Mouse (Mus musculus) thymus, adult 2 months (tissue): Measurements from ENCODE around the gene Olfr1133. TPM values are rescaled to one million over a fixed set of nuclear protein-coding genes. Genes with fewer than 3 reads are reported as not detected.
"Not testable (repeated sequence)": the region's sequence is repeated elsewhere in the genome, so short reads cannot be mapped to it uniquely, and the experiment has no call there.

Experiments used
- DNase-seq: peaks from one replicate; pipeline ENCODE4 v3.0.0; 2021
- H3K27ac ChIP-seq: fragments of 200-500 bp; 2 replicates; pipeline ENCODE4 v1.5.1; 2012; ENCODE audit warnings: low read length, control low read depth; ENCODE audit not compliant: control insufficient read depth, insufficient read depth
- H3K27me3 ChIP-seq: fragments of 200-500 bp; 2 replicates; pipeline ENCODE4 v1.6.1; 2012; ENCODE audit warnings: mild to moderate bottlenecking, low read length, moderate library complexity, mixed read lengths; ENCODE audit not compliant: control insufficient read depth, insufficient read depth
- H3K36me3 ChIP-seq: fragments of 200-500 bp; 2 replicates; pipeline ENCODE4 v1.6.1; 2012; ENCODE audit warnings: mild to moderate bottlenecking, low read length, moderate library complexity; ENCODE audit not compliant: control insufficient read depth, insufficient read depth
- H3K4me1 ChIP-seq: fragments of 200-500 bp; replicated peaks from 2 replicates; pipeline ENCODE4 v1.6.1; 2012; ENCODE audit warnings: low read length; ENCODE audit not compliant: control insufficient read depth, insufficient read depth
- H3K4me3 ChIP-seq: fragments of 200-500 bp; 2 replicates; pipeline ENCODE4 v1.5.1; 2012; ENCODE audit warnings: mild to moderate bottlenecking, low read length, control low read depth, moderate library complexity; ENCODE audit not compliant: control insufficient read depth, insufficient read depth
- CTCF ChIP-seq: fragments of 200-500 bp; IDR thresholded peaks from 2 replicates; pipeline ENCODE4 v1.5.1; 2012; ENCODE audit warnings: mild to moderate bottlenecking, control low read depth, low read length, moderate library complexity, borderline replicate concordance; ENCODE audit not compliant: control insufficient read depth, poor library complexity, insufficient read depth; ENCODE audit errors: extremely low read depth
- POLR2A ChIP-seq: fragments of 200-500 bp; IDR thresholded peaks from 2 replicates; pipeline ENCODE4 v1.6.1; 2012; ENCODE audit warnings: mild to moderate bottlenecking, low read length, control low read depth, moderate library complexity; ENCODE audit not compliant: control insufficient read depth, poor library complexity, insufficient read depth; ENCODE audit errors: extremely low read depth
- WGBS: fragments of 180-500 bp; shearing (Covaris S2); methylation state at CpG from one replicate; pipeline ENCODE4 v1.1.7; 2018; 5-methylcytosine and 5-hydroxymethylcytosine counted together
- polyA plus RNA-seq: library from polyadenylated mRNA; depleted of rRNA; stranded (reverse); fragments of >200 nt; gene quantifications from 2 replicates; pipeline ENCODE4 v1.2.3, GENCODE M21; 2012; rRNA removed

The Olfr1133 gene
- not detected in 2 replicates for polyA plus RNA-seq

DNA sequence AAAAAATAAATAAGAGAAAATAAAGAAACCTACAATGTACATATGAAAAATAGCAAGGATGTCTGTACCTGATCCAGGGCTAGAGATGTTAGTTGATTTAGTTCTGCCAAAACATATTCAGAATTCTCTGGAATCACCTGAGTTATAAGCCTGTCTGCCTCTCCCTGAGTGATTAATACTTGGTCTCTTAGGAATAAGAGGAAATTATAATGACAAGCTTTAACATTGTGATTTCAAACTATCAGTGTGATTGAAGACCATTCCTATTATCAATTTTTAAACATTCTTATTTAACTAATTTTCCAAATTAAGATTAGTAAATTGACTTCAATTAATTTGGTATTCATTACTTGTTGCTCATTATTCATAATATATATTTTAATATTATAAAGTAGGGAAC lies at the start of gene Olfr1133:
TSS of gene Olfr1133 (minus strand) at position 101 of the 400 bp plus-strand sequence.
- TF ChIP-seq CTCF = no peak
- no peak for TF ChIP-seq POLR2A
- no peaks in the 10 kb centered on the region for H3K27me3 ChIP-seq

DNA sequence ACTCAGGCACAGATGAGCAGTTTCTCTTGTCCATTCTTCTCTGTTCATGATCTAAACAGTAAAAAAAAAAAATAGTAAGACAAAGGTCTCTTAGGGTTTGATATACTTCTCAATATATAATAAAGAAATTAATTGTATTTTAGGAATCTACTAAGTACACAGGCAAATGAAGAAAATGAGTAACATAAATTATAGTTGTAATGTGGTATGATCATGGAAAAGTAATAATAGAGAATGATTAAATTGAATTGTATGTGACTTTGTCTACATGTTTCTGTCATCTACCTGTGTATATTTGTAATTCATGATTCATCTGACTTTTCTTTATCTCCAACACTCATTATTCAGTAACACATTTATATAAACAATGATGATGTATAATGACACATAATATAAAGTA lies 46.7 kb upstream of the Olfr1133 start, which contains the start of gene Olfr1136:
TSS of gene Olfr1136 (minus strand) at position 101 of the 400 bp plus-strand sequence.
- no peak within 1 kb of the TSS for H3K27ac ChIP-seq
- no peaks in the 10 kb centered on the region for H3K27me3 ChIP-seq
- TF ChIP-seq CTCF (no peak), POLR2A (no peak)
- H3K36me3 ChIP-seq = no peaks in the 10 kb centered on the region
- no peak for DNase-seq
- H3K4me3 ChIP-seq = no peak within 1 kb of the TSS
- no peaks in the 10 kb centered on the region for H3K4me1 ChIP-seq

More for the DNA sequence above, at the start of gene Olfr1133:
- Histone ChIP-seq H3K27ac (no peak within 1 kb of the TSS), H3K4me1 (no peaks in the 10 kb centered on the region), H3K36me3 (no peaks in the 10 kb centered on the region), H3K4me3 (no peak within 1 kb of the TSS)
- no peak for DNase-seq

DNA sequence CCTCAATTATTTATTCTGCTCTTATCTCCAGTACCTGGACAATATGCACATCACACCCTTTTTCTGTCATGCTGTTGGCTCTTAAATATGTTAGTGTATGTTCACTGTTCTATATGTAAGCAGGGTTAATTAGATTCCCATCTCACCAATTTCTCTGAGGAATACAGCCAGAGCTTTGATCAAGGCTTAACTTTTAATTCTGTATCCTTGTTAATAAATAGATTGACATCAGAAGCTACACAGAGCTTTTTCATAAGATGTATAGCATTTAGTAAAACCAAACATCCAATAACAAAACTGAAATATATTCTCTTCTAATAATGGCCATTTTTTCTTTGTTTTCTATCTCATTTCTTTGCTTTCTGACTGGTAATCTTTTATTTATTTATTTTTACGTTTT lies 26.4 kb upstream of the Olfr1133 start, which contains the start of gene Olfr1135:
TSS of gene Olfr1135 (minus strand) at position 101 of the 400 bp plus-strand sequence.
- no peak for DNase-seq
- TF ChIP-seq CTCF (no peak), POLR2A (no peak)
- Histone ChIP-seq H3K36me3 (no peaks in the 10 kb centered on the region), H3K27me3 (no peaks in the 10 kb centered on the region), H3K27ac (no peak within 1 kb of the TSS), H3K4me3 (no peak within 1 kb of the TSS), H3K4me1 (no peaks in the 10 kb centered on the region)
- WGBS = 8% methylated on average over 1 of the region's 1 CpGs

GRCm38 (mm10) chr2:87658360-87658759 lies 11.2 kb upstream of the Olfr1133 start, which contains the start of gene Olfr1134:
TSS of gene Olfr1134 (minus strand) at chr2:87658460.
- DNase-seq = no peak
- Histone ChIP-seq H3K27ac (no peak within 1 kb of the TSS), H3K4me3 (no peak within 1 kb of the TSS), H3K4me1 (no peaks in the 10 kb centered on the region), H3K27me3 (no peaks in the 10 kb centered on the region), H3K36me3 (no peaks in the 10 kb centered on the region)
- WGBS = 88% methylated on average over 2 of the region's 2 CpGs
- no peak for TF ChIP-seq CTCF

DNA sequence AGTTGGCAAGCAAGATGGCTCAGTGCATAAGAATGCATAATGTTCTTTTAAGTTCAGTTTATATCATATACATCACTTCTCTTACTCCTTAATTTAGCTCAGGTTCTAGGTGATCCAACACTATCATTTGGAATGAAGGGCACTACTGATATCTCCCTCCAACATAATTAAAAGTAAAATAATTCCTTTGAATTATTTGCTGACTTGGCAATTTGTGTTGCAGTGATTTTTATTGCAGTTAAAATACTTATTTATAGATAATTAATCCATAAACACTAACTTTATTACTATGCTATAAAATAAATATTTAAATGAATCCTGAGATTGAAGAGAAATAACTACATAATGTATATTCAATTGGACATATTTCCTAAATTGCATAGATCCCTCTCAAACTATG lies 4.7 kb downstream of the Olfr1133 start:
- Histone ChIP-seq H3K4me3 (no peak overlapping the region), H3K36me3 (no peaks in the 10 kb centered on the region), H3K27me3 (no peaks in the 10 kb centered on the region), H3K27ac (no peak overlapping the region), H3K4me1 (no peaks in the 10 kb centered on the region)
- DNase-seq = no peak
- no peak for TF ChIP-seq POLR2A
- TF ChIP-seq CTCF = no peak

DNA sequence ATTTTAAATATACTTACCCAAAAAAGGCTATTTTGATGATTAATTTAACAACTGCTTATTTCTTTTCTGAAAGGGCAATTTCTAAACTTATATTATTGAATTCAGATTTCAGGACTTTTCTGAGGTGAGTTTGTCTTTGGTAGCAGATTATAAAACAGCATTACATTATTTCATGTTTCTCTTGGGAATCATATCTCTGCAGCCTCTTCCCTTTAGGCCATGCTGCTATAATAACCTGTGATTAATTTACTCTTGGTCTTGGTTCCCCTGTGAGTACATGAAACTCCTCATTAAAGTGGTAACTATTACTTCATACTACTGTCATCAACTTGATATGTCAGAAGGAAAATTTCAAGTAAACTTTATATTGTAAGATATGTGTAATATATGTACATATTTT lies 9.7 kb downstream of the Olfr1133 start, which contains the start of gene Olfr1132:
TSS of gene Olfr1132 (minus strand) at position 101 of the 400 bp plus-strand sequence.
- no peak for DNase-seq
- Histone ChIP-seq H3K27ac (no peak within 1 kb of the TSS), H3K4me3 (no peak within 1 kb of the TSS), H3K4me1 (no peaks in the 10 kb centered on the region), H3K27me3 (no peaks in the 10 kb centered on the region), H3K36me3 (no peaks in the 10 kb centered on the region)
- TF ChIP-seq CTCF (no peak), POLR2A (no peak)

- H3K27ac ChIP-seq = no peak within 1 kb of the TSS
- no peak for DNase-seq
- H3K4me1 ChIP-seq = no peaks in the 10 kb centered on the region
- no peaks in the 10 kb centered on the region for H3K27me3 ChIP-seq
- TF ChIP-seq POLR2A = no peak
- TF ChIP-seq CTCF = no peak
- no peaks in the 10 kb centered on the region for H3K36me3 ChIP-seq
- H3K4me3 ChIP-seq = no peak within 1 kb of the TSS
- 71% methylated on average over 3 of the region's 3 CpGs for WGBS
Measured at GRCm38 (mm10) chr2:87626804-87627203, 20.4 kb downstream of the Olfr1133 start, which contains the start of gene Olfr1131. TSS of gene Olfr1131 (plus strand) at chr2:87627104.

DNA sequence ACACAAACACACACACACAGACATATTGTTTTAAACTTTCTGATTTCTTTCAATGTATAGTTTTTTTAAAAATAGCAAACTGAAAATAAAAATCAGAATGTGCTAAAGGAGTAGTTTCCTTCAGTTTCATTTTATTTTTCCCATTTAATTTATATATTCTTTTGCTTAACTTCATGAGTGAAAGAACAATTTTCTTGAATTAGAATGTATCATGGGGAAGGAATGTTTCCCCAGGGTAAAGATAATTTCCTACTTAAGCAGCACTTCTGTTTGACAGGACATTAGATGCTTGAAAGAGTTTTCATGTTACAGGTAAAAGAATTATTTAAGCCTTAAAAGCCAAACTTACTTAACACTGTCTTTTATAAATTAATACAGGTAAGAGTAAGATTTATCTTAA lies 41.3 kb downstream of the Olfr1133 start, which contains the start of gene Olfr1130:
TSS of gene Olfr1130 (plus strand) at position 301 of the 400 bp plus-strand sequence.
- not testable (repeated sequence) for H3K27ac ChIP-seq, H3K4me1 ChIP-seq, H3K36me3 ChIP-seq, H3K27me3 ChIP-seq, H3K4me3 ChIP-seq, DNase-seq

Other genes starting within 250 kb of the Olfr1133 start
- not detected in 2 replicates for gene Olfr1123, start 230.7 kb downstream of the Olfr1133 start, polyA plus RNA-seq
- not detected in 2 replicates for gene Olfr1124, start 217.1 kb downstream of the Olfr1133 start, polyA plus RNA-seq
- gene Olfr1126, start 193.4 kb downstream of the Olfr1133 start, polyA plus RNA-seq = not detected in 2 replicates
- gene Pramel7, start 150.3 kb downstream of the Olfr1133 start, polyA plus RNA-seq = not detected in 2 replicates
- gene Pramel6, start 140.8 kb downstream of the Olfr1133 start, polyA plus RNA-seq = not detected in 2 replicates
- not detected in 2 replicates for gene Olfr153, start 115.6 kb downstream of the Olfr1133 start, polyA plus RNA-seq
- gene Olfr1128, start 101.8 kb downstream of the Olfr1133 start, polyA plus RNA-seq = not detected in 2 replicates
- not detected in 2 replicates for gene Olfr1129, start 73.5 kb downstream of the Olfr1133 start, polyA plus RNA-seq
- not detected in 2 replicates for gene Olfr1130, start 41.2 kb downstream of the Olfr1133 start, polyA plus RNA-seq
- gene Olfr1131, start 20.3 kb downstream of the Olfr1133 start, polyA plus RNA-seq = not detected in 2 replicates
- gene Olfr1132, start 9.8 kb downstream of the Olfr1133 start, polyA plus RNA-seq = not detected in 2 replicates
- not detected in 2 replicates for gene Olfr1134, start 11.1 kb upstream of the Olfr1133 start, polyA plus RNA-seq
- not detected in 2 replicates for gene Olfr1135, start 26.3 kb upstream of the Olfr1133 start, polyA plus RNA-seq
- 0.40 TPM in 1 of 2 replicates, not detected in the other for gene Olfr1136, start 46.6 kb upstream of the Olfr1133 start, polyA plus RNA-seq
- not detected in 2 replicates for gene Olfr1137, start 65.8 kb upstream of the Olfr1133 start, polyA plus RNA-seq
- not detected in 2 replicates for gene Olfr1138, start 92.6 kb upstream of the Olfr1133 start, polyA plus RNA-seq
- gene Olfr1140, start 96.4 kb upstream of the Olfr1133 start, polyA plus RNA-seq = not detected in 2 replicates
- not detected in 2 replicates for gene Olfr1141, start 106.6 kb upstream of the Olfr1133 start, polyA plus RNA-seq
- not detected in 2 replicates for gene Olfr152, start 132.1 kb upstream of the Olfr1133 start, polyA plus RNA-seq
- not detected in 2 replicates for gene Olfr1143, start 153.2 kb upstream of the Olfr1133 start, polyA plus RNA-seq
- not detected in 2 replicates for gene Olfr1145, start 162.4 kb upstream of the Olfr1133 start, polyA plus RNA-seq
- not detected in 2 replicates for gene Olfr1148, start 183.2 kb upstream of the Olfr1133 start, polyA plus RNA-seq
- gene Olfr1150-ps1, start 196.6 kb upstream of the Olfr1133 start, polyA plus RNA-seq = not detected in 2 replicates
- gene Olfr1151, start 208.5 kb upstream of the Olfr1133 start, polyA plus RNA-seq = not detected in 2 replicates
- not detected in 2 replicates for gene Olfr1152, start 219.1 kb upstream of the Olfr1133 start, polyA plus RNA-seq
- gene Olfr1153, start 247.6 kb upstream of the Olfr1133 start, polyA plus RNA-seq = not detected in 2 replicates